Mouse (Mus musculus) Patski (cell line): Measurements from ENCODE around the gene Nxnl2. TPM values are rescaled to one million over a fixed set of nuclear protein-coding genes. Genes with fewer than 3 reads are reported as not detected.
"Not testable (repeated sequence)": the region's sequence is repeated elsewhere in the genome, so short reads cannot be mapped to it uniquely, and the experiment has no call there.

Experiments used
- ATAC-seq: fragments of 100-300 bp; one replicate; pipeline ENCODE4 v1.8.0; 2021
- CTCF ChIA-PET: fragments of 350-600 bp; sonication (Branson Sonifier 250); formaldehyde crosslinking; loops from one replicate; lab custom pipeline; 2022; ENCODE audit warnings: inconsistent platforms; lab: Charles Lee
- POLR2A ChIA-PET: fragments of 350-600 bp; sonication (Branson Sonifier 250); formaldehyde crosslinking; loops from one replicate; lab custom pipeline; 2022; ENCODE audit warnings: antibody characterized with exemption, inconsistent platforms; lab: Charles Lee
- DNase-seq: peaks from one replicate; pipeline ENCODE4 v3.0.0-alpha.2; 2011; ENCODE audit warnings: low read depth, low spot score
- H3K27me3 ChIP-seq: fragments of 371-371 bp; one replicate; pipeline ENCODE4 v1.5.1; 2021
- CTCF ChIP-seq: fragments of 100-300 bp; IDR thresholded peaks from one replicate; pipeline ENCODE4 v1.5.1; 2021
- in situ Hi-C: fragments of 300-500 bp; cut with MboI; formaldehyde crosslinking; loops from 3 replicates; pipeline ENCODE4 v1.11.1; 2018; ENCODE audit warnings: low pct_unique_long_range_greater_than_20kb, mixed read lengths
- polyA plus RNA-seq: library from polyadenylated mRNA; unstranded; gene quantifications from one replicate; pipeline ENCODE4 v1.2.3, GENCODE M21; 2021

Gene Nxnl2
- polyA plus RNA-seq, 1 experiment from 2014 or later: 0.17 TPM

GRCm38 (mm10) chr13:51203467-51203866 lies 32.6 kb downstream of the Nxnl2 start:
- no peaks in the 10 kb centered on the region for H3K27me3 ChIP-seq
- no peak for TF ChIP-seq CTCF
- DNase-seq (no peak), ATAC-seq (no peak)
- CTCF ChIA-PET: no interaction called here
- POLR2A ChIA-PET: no interaction called here
- in situ Hi-C loops: no loop called here

DNA sequence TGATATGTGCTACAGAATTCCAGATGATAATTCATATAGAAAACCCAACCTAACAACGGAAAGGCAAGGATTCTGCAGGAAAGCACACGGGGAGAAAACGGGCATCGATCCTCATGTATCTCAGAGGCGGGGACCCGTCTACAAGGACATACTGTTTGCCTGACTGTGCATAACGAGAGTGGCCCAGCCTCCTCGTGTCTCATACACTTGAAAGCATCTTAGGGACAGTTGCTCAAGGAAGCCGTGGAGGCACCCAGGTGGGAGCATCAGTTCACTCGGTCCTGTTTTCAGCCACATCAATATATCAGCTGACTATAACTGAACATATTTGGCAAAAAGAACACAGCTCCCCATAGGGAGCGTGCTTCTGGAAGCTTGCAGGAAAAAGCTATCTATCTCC lies 33.3 kb downstream of the Nxnl2 start:
- H3K27me3 ChIP-seq, CTCF ChIA-PET, POLR2A ChIA-PET: not testable (repeated sequence)

GRCm38 (mm10) chr13:51207965-51208364 lies 37.1 kb downstream of the Nxnl2 start:
- ChIA-PET CTCF (interaction anchor here (1.5 kb wide), 1 partner anchor 9 kb away, joined by 3 read pairs; no protein-coding TSS in a partner anchor), POLR2A (no interaction called here)
- in situ Hi-C loops: no loop called here
- H3K27me3 ChIP-seq: no peaks in the 10 kb centered on the region
- ATAC-seq (no peak), DNase-seq (no peak)
- no peak for TF ChIP-seq CTCF

More for the DNA sequence above, 33.3 kb downstream of the Nxnl2 start:
- in situ Hi-C loops, ATAC-seq, DNase-seq: not testable (repeated sequence)

GRCm38 (mm10) chr13:51208378-51209100 lies 37.7 kb downstream of the Nxnl2 start:
- ATAC-seq (no peak), DNase-seq (no peak)
- ChIA-PET CTCF (no interaction called here), POLR2A (interaction anchor here (0.6 kb wide), 1 partner anchor 21 kb away, joined by 3 read pairs; no protein-coding TSS in a partner anchor)
- no peak for TF ChIP-seq CTCF
- H3K27me3 ChIP-seq: no peaks in the 10 kb centered on the region
- in situ Hi-C loops: no loop called here

GRCm38 (mm10) chr13:51210639-51211038 lies 39.8 kb downstream of the Nxnl2 start:
- TF ChIP-seq CTCF: no peak
- H3K27me3 ChIP-seq: no peaks in the 10 kb centered on the region
- CTCF ChIA-PET: interaction anchor here (0.9 to 1.3 kb wide), 2 partner anchors 11 to 23 kb away, joined by 3 to 4 read pairs; no protein-coding TSS in a partner anchor
- DNase-seq (no peak), ATAC-seq (no peak)
- in situ Hi-C loops: no loop called here
- POLR2A ChIA-PET: no interaction called here

DNA sequence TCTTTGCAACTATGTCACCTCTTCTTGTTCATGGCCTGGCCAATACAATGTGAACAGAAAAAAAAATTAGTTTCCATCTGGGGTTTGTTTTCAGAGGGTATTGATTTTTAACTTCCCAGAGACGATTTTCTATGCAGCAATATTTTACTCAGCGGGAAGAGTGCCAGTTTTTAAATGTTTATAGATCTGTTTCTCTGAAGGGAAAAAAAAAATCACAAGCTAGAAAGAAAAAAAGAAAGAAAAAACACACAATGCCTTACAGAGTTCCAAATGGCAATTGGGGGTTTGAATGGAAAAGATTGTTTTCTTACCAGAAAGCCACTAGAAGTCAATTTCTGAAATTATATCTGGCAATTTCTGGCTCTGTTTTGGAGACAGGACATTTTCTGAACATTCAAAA lies 43.9 kb downstream of the Nxnl2 start:
- TF ChIP-seq CTCF: no peak
- DNase-seq: no peak

DNA sequence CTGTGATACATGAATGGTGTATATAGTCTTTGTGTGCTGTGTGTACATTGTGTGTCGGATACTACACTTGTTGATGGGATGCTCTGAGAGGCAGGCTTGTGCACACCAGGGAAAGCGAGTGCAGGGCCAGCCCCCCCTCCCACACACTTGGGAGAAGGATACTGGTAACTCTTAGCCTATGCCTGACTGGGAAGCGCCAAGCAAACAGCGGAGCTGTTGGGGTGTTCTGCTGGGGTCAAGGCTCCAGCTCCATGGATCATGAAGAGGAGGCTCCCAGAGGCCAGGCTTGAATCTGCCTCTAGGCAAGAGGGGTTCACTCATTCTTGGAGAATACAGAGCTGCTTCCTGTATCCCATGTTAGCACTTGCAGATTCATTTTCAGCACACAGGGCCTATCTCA lies 50.1 kb downstream of the Nxnl2 start:
- ATAC-seq (no peak), DNase-seq (no peak)
- ChIA-PET CTCF (interaction anchor here (0.7 to 1.7 kb wide), 2 partner anchors 11 to 149 kb away, joined by 3 to 4 read pairs; no protein-coding TSS in a partner anchor), POLR2A (no interaction called here)
- in situ Hi-C loops: no loop called here
- H3K27me3 ChIP-seq: no peaks in the 10 kb centered on the region
- TF ChIP-seq CTCF: no peak

More for the DNA sequence above, 43.9 kb downstream of the Nxnl2 start:
- CTCF ChIA-PET: interaction anchor here (0.9 kb wide), 1 partner anchor 19 kb away, joined by 3 read pairs; no protein-coding TSS in a partner anchor
- in situ Hi-C loops: no loop called here
- no peaks in the 10 kb centered on the region for H3K27me3 ChIP-seq
- POLR2A ChIA-PET: no interaction called here
- ATAC-seq: no peak

DNA sequence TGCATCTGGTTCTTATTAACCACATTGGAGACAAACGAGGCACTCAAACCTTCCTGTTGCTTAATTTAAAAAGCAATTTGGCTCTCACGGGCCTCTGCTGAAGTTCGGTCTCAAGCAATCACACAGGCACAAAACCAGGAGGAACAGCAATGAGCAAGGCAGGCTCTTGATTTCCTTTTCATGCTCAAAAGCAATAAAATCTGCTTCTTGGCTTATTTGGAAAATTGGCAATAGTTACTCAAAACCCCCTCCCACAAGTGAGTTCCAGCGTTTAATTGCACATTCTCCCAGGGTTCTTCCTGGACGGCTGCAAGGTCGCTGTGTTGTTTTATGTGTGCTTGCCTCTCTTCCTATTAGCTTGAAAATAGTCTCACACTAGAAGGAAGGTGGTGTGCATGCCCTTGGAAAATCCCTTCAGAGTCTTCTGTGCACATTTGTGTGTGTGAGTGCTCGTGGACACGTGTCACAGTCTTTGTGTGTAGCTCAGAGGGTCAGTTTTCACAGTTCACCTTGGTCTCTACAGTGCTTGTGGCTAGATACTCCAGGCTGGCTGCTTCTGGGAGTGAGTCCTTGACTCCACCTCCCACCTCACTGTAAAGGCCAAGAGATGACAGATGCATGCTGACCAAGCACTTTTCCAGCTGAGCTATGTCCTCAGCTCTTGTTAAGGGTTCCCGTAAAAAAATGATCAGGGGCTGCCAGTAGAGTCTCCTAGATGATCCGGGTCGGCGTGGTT lies 50.8 kb downstream of the Nxnl2 start:
- DNase-seq: no peak
- TF ChIP-seq CTCF: no peak
- POLR2A ChIA-PET: no interaction called here
- CTCF ChIA-PET: interaction anchor here (0.7 to 1.7 kb wide), 3 partner anchors 10 to 150 kb away, joined by 3 to 4 read pairs (median 4); no protein-coding TSS in a partner anchor
- no peak for ATAC-seq
- no peaks in the 10 kb centered on the region for H3K27me3 ChIP-seq
- in situ Hi-C loops: no loop called here

Other genes with a start within 250 kb of the Nxnl2 start
- 127 TPM for gene Spin1, start 70.1 kb upstream of the Nxnl2 start, polyA plus RNA-seq
- 0.17 TPM for gene S1pr3, start 237.6 kb downstream of the Nxnl2 start, polyA plus RNA-seq